In genomic region chr14:12104297-12105155, GRCm38 (mm10) we compare ENCODE assay signal across 18 mouse cellular contexts.
DNase-seq lines count a peak whose midpoint lies in the region; ATAC-seq and TF ChIP-seq lines count a peak whose summit lies in the region.
"Had no signal": no experiment of that assay in that cellular context is flagged by ENCODE, and none has a peak within 500 bp of the region (broad histone marks: within the 10 kb centered on the region; RNA-seq: fewer than 3 reads in every experiment).

No protein-coding gene starts in this region.

- peak overlapping the region; percentile 25; the same call in 1 of the 2 replicates for H3K27ac ChIP-seq in layer of hippocampus, adult 2 months
- peak overlapping the region; percentile 50 for H3K27ac ChIP-seq in liver, embryonic 11.5 days (ENCODE audit: low read depth, low read length)
- H3K27ac ChIP-seq: embryonic facial prominence, embryonic 15.5 days; forebrain, embryonic 12.5 days; hindbrain, embryonic 15.5 days; limb, embryonic 13.5 days; neural tube, embryonic 15.5 days had no signal

- no peaks in the 10 kb centered on the region for H3K36me3 ChIP-seq in liver, embryonic 11.5 days (ENCODE audit: control insufficient read depth, insufficient read depth, low read length)
- H3K36me3 ChIP-seq: embryonic facial prominence, embryonic 15.5 days; forebrain, embryonic 12.5 days; hindbrain, embryonic 15.5 days; limb, embryonic 13.5 days; neural tube, embryonic 15.5 days had no signal

- TF ChIP-seq CTCF in layer of hippocampus, adult 2 months (conservative IDR thresholded peaks at IDR 0.05), result no peak

- H3K4me3 ChIP-seq in layer of hippocampus, adult 2 months, result no peak overlapping the region
- H3K4me3 ChIP-seq in liver, embryonic 11.5 days (ENCODE audit: low read depth, low read length), result no peak overlapping the region
- H3K4me3 ChIP-seq: embryonic facial prominence, embryonic 15.5 days; forebrain, embryonic 12.5 days; hindbrain, embryonic 15.5 days; limb, embryonic 13.5 days; neural tube, embryonic 15.5 days had no signal

- H3K9ac ChIP-seq in liver, embryonic 11.5 days (ENCODE audit: low read depth, low read length), result no peak overlapping the region
- H3K9ac ChIP-seq: embryonic facial prominence, embryonic 15.5 days; forebrain, embryonic 12.5 days; hindbrain, embryonic 15.5 days; limb, embryonic 13.5 days; neural tube, embryonic 15.5 days had no signal

- DNase-seq in adrenal gland, postnatal 10 days, result peak; percentile 11
- DNase-seq in adrenal gland, adult 8-10 months, result no peak
- no peak for DNase-seq in layer of hippocampus, adult 2 months (ENCODE audit: low spot score in 2 of 2)
- no peak for DNase-seq in layer of hippocampus, adult 9-11 months
- no peak for DNase-seq in liver, embryonic 11.5 days (ENCODE audit: low spot score)
- DNase-seq in yolk sac, embryonic 10.5 days (ENCODE audit: low spot score), result peak; percentile 49
- DNase-seq in embryo, embryonic 9.5 days (ENCODE audit: extremely low spot score), result no peak
- no peak for DNase-seq in heart, adult 9 months (ENCODE audit: low spot score in 2 of 2)
- DNase-seq: heart, postnatal 10 days; lung, postnatal 14 days; right cerebral cortex, postnatal 4 days; thymus, adult 2 months had no signal

- WGBS in liver, embryonic 11.5 days, result 70% methylated on average over 12 of the region's 12 CpGs

- no peaks in the 10 kb centered on the region for H3K27me3 ChIP-seq in liver, embryonic 11.5 days (replicated peaks; ENCODE audit: control insufficient read depth, insufficient read depth, low read length)
- H3K27me3 ChIP-seq: embryonic facial prominence, embryonic 15.5 days; forebrain, embryonic 12.5 days; hindbrain, embryonic 15.5 days; limb, embryonic 13.5 days; neural tube, embryonic 15.5 days had no signal

- no peak; the same call in 1 of the 2 replicates for ATAC-seq in liver, embryonic 11.5 days (replicated peaks; ENCODE audit: low FRiP score)

- no peaks in the 10 kb centered on the region for H3K9me3 ChIP-seq in liver, embryonic 11.5 days (ENCODE audit: control insufficient read depth, low read length)
- H3K9me3 ChIP-seq: embryonic facial prominence, embryonic 15.5 days; forebrain, embryonic 12.5 days; hindbrain, embryonic 15.5 days; limb, embryonic 13.5 days; neural tube, embryonic 15.5 days had no signal

- no peak overlapping the region for H3K4me2 ChIP-seq in liver, embryonic 11.5 days
- H3K4me2 ChIP-seq: embryonic facial prominence, embryonic 15.5 days; forebrain, embryonic 12.5 days; hindbrain, embryonic 15.5 days; limb, embryonic 13.5 days; midbrain, embryonic 11.5 days; neural tube, embryonic 15.5 days had no signal

- H3K4me1 ChIP-seq in liver, embryonic 11.5 days (replicated peaks; ENCODE audit: control insufficient read depth, insufficient read depth, low read length), result no peaks in the 10 kb centered on the region
- H3K4me1 ChIP-seq: embryonic facial prominence, embryonic 15.5 days; forebrain, embryonic 12.5 days; hindbrain, embryonic 15.5 days had no signal

Comparison
In these comparisons a context has a peak if more than half of its experiments do, and no peak if none do; other contexts are left out.
1. DNase-seq: peak in adrenal gland, postnatal 10 days (single experiment) and yolk sac, embryonic 10.5 days (single experiment); none in adrenal gland, adult 8-10 months (single experiment), layer of hippocampus, adult 2 months (0 of 2), layer of hippocampus, adult 9-11 months (single experiment), liver, embryonic 11.5 days (single experiment), embryo, embryonic 9.5 days (single experiment) and heart, adult 9 months (0 of 2).